Mouse (Mus musculus) cortical plate, adult 2 months (tissue): Measurements from ENCODE around the gene Chst8.

Source experiments
- CTCF ChIP-seq: fragments of 200-500 bp; IDR thresholded peaks from 2 replicates; pipeline ENCODE4 v1.5.1; 2011; ENCODE audit warnings: mild to moderate bottlenecking, control low read depth, low read length; ENCODE audit not compliant: insufficient read depth; ENCODE audit errors: extremely low read depth
- POLR2A ChIP-seq: fragments of 200-500 bp; IDR thresholded peaks from 2 replicates; pipeline ENCODE4 v1.6.1; 2011; ENCODE audit warnings: mild to moderate bottlenecking, low read length, control low read depth; ENCODE audit not compliant: insufficient read depth; ENCODE audit errors: extremely low read depth

GRCm38 (mm10) chr7:34826255-34826909 is 13.9 kb upstream of the Chst8 start:
- TF ChIP-seq CTCF (no peak), POLR2A (no peak)
